Mouse (Mus musculus) hindbrain, postnatal 0 days (tissue): ENCODE data around the gene Amhr2. TPM values are rescaled to one million over a fixed set of nuclear protein-coding genes. Genes with fewer than 3 reads are reported as not detected.

Experiments
- ATAC-seq: fragments of 200-750 bp; cut with Nextera tagmentation; 2 replicates; pipeline ENCODE4 v1.8.0; 2017; ENCODE audit warnings: mild to moderate bottlenecking, moderate TSS enrichment, moderate library complexity
- DNase-seq: peaks from one replicate; pipeline ENCODE4 v3.0.0-alpha.2; 2015; ENCODE audit warnings: low spot score
- H3K27ac ChIP-seq: fragments of 300-500 bp; sonication (generic); 2 replicates; pipeline ENCODE4 v1.5.1; 2014; ENCODE audit warnings: mild to moderate bottlenecking
- H3K27me3 ChIP-seq: fragments of 300-500 bp; sonication (generic); 2 replicates; pipeline ENCODE4 v1.6.1; 2014; ENCODE audit warnings: low read length, mixed read lengths; ENCODE audit not compliant: insufficient read depth
- H3K36me3 ChIP-seq: fragments of 300-500 bp; sonication (generic); 2 replicates; pipeline ENCODE4 v1.6.1; 2014; ENCODE audit warnings: low read length, mixed read lengths; ENCODE audit not compliant: insufficient read depth
- H3K4me1 ChIP-seq: fragments of 300-500 bp; sonication (generic); 2 replicates; pipeline ENCODE4 v1.6.1; 2014; ENCODE audit warnings: antibody characterized with exemption, low read length, mixed read lengths; ENCODE audit not compliant: insufficient read depth
- H3K4me2 ChIP-seq: fragments of 300-500 bp; sonication (generic); 2 replicates; pipeline ENCODE4 v1.6.1; 2014; ENCODE audit warnings: low read depth, mild to moderate bottlenecking, low read length, moderate library complexity, mixed read lengths
- H3K4me3 ChIP-seq: fragments of 300-500 bp; sonication (generic); 2 replicates; pipeline ENCODE4 v1.5.1; 2014; ENCODE audit warnings: low read length
- H3K9ac ChIP-seq: fragments of 300-500 bp; sonication (generic); replicated peaks from 2 replicates; pipeline ENCODE4 v1.6.1; 2014; ENCODE audit warnings: mild to moderate bottlenecking, low read length, moderate library complexity, mixed read lengths
- H3K9me3 ChIP-seq: fragments of 300-500 bp; sonication (generic); 2 replicates; pipeline ENCODE4 v1.6.1; 2016; ENCODE audit warnings: low read length, mixed read lengths
- CTCF ChIP-seq: IDR thresholded peaks from 2 replicates; pipeline ENCODE4 v1.5.1; 2016; ENCODE audit warnings: antibody characterized with exemption, control low read depth, low read depth
- WGBS: fragments of 180-500 bp; shearing (Covaris S2); extraction: QIAGEN DNeasy Blood & Tissue Kit; methylation state at CpG from one replicate; pipeline ENCODE4 v1.1.7; 2014; 5-methylcytosine and 5-hydroxymethylcytosine counted together
- polyA plus RNA-seq: library from polyadenylated mRNA; unstranded; fragments of >200 nt; fragmentation: Nextera tagmentation; extraction: Ambion mirVana; gene quantifications from 2 replicates; pipeline ENCODE4 v1.2.1, GENCODE M21; 2015
- total RNA-seq: library from RNA; depleted of rRNA; stranded (reverse); fragments of >200 nt; gene quantifications from 2 replicates; pipeline ENCODE4 v1.2.3, GENCODE M21; 2014

Amhr2 gene
- total and polyA plus RNA-seq, 2 experiments from 2014 or later: 0.16 to 0.36 TPM

DNA sequence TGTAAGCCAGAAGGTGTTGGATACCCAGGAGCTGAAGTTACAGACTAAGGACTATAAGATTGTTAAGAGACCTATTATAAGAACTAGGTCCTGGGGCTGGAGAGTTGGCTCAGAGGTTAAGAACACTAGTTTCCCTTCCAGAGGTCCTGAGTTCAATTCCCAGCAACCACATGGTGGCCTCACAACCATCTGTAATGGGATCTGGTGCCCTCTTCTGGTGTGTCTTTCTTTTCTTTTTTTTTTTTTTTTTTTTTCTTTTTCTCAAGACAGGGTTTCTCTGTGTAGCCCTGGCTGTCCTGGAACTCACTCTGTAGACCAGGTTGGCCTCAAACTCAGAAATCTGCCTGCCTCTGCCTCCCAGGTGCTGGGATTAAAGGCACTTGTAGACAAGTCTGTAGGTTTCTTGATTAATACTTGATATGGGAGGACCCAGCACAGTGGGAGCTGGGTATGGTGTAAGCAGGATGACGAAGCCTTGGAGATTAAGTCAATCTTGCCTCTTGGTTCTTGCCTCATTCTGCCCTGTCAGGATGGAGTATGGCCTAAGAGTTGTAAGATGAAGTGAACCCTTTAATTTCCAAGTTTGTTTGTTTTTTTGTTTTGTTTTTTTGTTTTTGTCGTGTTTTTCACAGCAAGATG, 21.4 kb upstream of the Amhr2 start:
- TF ChIP-seq CTCF: no peak
- Histone ChIP-seq H3K9ac (no peak overlapping the region), H3K27ac (no peak overlapping the region), H3K36me3 (peaks cover 13% of the 10 kb centered on the region; the same call in 1 of the 2 replicates), H3K4me2 (no peak overlapping the region), H3K9me3 (no peaks in the 10 kb centered on the region), H3K4me1 (no peaks in the 10 kb centered on the region), H3K4me3 (no peak overlapping the region), H3K27me3 (no peaks in the 10 kb centered on the region)
- 97% methylated on average over 2 of the region's 2 CpGs for WGBS
- DNase-seq (no peak), ATAC-seq (no peak)

DNA sequence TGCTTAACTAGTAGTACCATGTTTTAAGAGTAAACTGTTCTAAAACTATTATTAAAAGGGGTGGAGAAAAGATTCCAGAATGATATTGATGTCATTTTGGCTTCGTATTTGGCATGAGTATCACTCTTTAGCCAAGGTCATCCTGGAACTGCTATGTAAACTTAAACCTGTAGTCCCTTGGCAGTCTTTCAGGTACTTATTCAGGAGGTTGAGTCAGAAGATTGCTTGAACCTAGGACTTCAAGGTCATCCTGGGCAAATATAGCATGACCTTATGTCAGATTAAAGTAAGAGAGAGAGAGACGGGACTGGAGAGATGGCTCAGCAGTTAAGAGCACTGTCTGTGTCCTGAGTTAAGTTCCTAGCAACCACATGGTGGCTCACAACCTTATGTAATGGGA, 20.5 kb upstream of the Amhr2 start:
- WGBS: 84% methylated on average over 2 of the region's 2 CpGs
- ATAC-seq (no peak), DNase-seq (no peak)
- H3K36me3 ChIP-seq: peaks cover 19% of the 10 kb centered on the region
- H3K9me3 ChIP-seq: no peaks in the 10 kb centered on the region
- H3K4me2 ChIP-seq: no peak overlapping the region
- TF ChIP-seq CTCF: peak; percentile 10; the same call in 1 of the 2 replicates
- no peak overlapping the region for H3K4me3 ChIP-seq
- no peaks in the 10 kb centered on the region for H3K27me3 ChIP-seq
- H3K27ac ChIP-seq: no peak overlapping the region
- no peaks in the 10 kb centered on the region for H3K4me1 ChIP-seq
- H3K9ac ChIP-seq: no peak overlapping the region

DNA sequence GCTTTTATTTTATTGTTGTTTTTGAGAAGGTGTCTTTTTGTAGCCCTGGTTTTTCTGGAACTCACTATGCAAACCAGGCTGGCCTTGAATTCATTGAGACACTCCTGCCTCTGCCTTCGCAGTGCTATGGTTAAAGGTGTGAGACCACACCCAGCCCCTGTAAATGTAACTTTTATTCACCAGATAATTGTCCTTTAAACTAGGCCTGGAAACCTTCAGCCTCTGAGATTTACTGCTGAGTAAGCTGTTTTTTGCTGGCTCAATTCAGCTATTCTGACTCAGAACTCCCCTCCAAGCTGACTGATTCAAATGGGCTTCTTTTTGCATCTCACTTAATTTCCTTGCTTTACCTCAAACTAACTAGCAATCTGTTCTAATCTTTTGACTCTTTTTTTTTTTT, 18.2 kb upstream of the Amhr2 start:
- peaks cover 35% of the 10 kb centered on the region for H3K36me3 ChIP-seq
- H3K4me2 ChIP-seq: no peak overlapping the region
- WGBS: 93% methylated on average over 1 of the region's 1 CpGs
- ATAC-seq (no peak), DNase-seq (no peak)
- no peaks in the 10 kb centered on the region for H3K27me3 ChIP-seq
- no peak overlapping the region for H3K4me3 ChIP-seq
- no peak for TF ChIP-seq CTCF
- no peaks in the 10 kb centered on the region for H3K4me1 ChIP-seq
- H3K27ac ChIP-seq: no peak overlapping the region
- H3K9me3 ChIP-seq: no peaks in the 10 kb centered on the region
- no peak overlapping the region for H3K9ac ChIP-seq

DNA sequence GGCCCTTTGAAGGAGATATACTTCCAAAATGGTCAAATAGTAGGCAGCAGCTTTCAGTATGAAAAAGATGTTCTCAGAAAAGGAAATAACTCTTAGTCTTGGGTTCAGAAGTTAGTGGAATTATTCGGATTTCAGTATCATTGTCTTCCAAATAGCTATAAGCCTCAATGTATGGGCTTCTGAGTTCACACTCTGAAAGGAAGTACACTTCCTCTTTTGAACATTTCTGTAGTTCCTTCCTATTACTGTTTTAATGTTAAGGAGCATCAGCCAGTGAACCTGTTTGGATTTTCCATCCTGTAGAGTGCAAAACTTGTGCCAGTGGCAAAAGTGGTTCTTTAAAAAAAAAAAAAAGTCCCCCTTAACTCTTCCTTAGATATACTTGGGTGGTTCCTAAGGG, 13.1 kb upstream of the Amhr2 start:
- no peak overlapping the region for H3K4me2 ChIP-seq
- no peak for TF ChIP-seq CTCF
- no peaks in the 10 kb centered on the region for H3K4me1 ChIP-seq
- H3K36me3 ChIP-seq: peaks cover 38% of the 10 kb centered on the region
- no peak for DNase-seq
- H3K4me3 ChIP-seq: no peak overlapping the region
- H3K9me3 ChIP-seq: no peaks in the 10 kb centered on the region
- 94% methylated on average over 1 of the region's 1 CpGs for WGBS
- H3K27ac ChIP-seq: no peak overlapping the region
- H3K9ac ChIP-seq: no peak overlapping the region
- H3K27me3 ChIP-seq: no peaks in the 10 kb centered on the region
- no peak for ATAC-seq

DNA sequence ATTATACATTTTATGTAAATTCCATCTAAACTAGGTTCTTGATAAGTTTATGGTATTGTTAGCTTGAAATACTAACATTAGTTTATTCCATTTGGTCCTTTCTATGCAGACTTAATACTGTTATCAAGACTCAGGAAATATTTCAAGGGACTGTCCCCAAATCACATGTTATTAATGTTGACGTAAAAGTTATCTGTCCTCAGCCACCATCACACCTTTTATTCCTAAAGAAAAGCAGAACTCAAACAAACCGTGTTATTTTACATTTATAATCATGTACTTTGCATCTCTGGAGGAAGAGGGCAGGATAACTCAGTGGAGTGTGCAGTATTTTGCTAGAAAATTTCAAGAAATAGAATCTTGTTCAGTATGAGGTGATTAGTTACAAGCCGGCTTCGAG, 12.0 kb upstream of the Amhr2 start:
- Histone ChIP-seq H3K27me3 (no peaks in the 10 kb centered on the region), H3K4me2 (no peak overlapping the region)
- ATAC-seq: no peak

DNA sequence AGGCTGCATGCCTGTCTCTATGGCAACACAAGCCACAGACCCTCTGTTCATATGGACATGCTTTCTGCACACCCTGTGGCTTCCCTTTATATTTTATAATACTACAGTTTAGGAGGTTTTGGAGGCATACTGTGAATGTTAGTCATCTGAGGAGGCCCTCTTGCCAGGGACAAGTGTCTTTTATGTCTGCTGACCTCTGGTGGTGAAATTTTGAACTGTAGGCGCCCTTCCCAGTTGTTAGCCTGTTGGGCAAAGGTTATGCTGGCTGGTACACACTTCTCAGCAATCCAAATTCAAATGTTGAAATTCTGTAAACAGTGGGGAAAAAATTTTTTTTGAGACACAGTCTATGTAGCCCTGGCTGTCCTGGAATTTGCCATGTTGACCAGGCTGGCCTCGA, 2.7 kb upstream of the Amhr2 start:
- H3K4me3 ChIP-seq: no peak overlapping the region
- H3K27ac ChIP-seq: no peak overlapping the region
- no peak overlapping the region for H3K9ac ChIP-seq
- ATAC-seq: peak; percentile 55; the same call in 1 of the 2 replicates
- H3K27me3 ChIP-seq: no peaks in the 10 kb centered on the region
- H3K9me3 ChIP-seq: no peaks in the 10 kb centered on the region
- TF ChIP-seq CTCF: peak; percentile 84
- no peak overlapping the region for H3K4me2 ChIP-seq
- no peaks in the 10 kb centered on the region for H3K4me1 ChIP-seq
- 50% methylated on average over 2 of the region's 2 CpGs for WGBS
- H3K36me3 ChIP-seq: no peaks in the 10 kb centered on the region
- peak; percentile 87 for DNase-seq

More for the DNA sequence above, 12.0 kb upstream of the Amhr2 start:
- no peak for TF ChIP-seq CTCF
- Histone ChIP-seq H3K36me3 (peaks cover 34% of the 10 kb centered on the region), H3K27ac (no peak overlapping the region), H3K4me3 (no peak overlapping the region), H3K4me1 (no peaks in the 10 kb centered on the region), H3K9me3 (no peaks in the 10 kb centered on the region), H3K9ac (no peak overlapping the region)
- 97% methylated on average over 4 of the region's 4 CpGs for WGBS
- DNase-seq: no peak

DNA sequence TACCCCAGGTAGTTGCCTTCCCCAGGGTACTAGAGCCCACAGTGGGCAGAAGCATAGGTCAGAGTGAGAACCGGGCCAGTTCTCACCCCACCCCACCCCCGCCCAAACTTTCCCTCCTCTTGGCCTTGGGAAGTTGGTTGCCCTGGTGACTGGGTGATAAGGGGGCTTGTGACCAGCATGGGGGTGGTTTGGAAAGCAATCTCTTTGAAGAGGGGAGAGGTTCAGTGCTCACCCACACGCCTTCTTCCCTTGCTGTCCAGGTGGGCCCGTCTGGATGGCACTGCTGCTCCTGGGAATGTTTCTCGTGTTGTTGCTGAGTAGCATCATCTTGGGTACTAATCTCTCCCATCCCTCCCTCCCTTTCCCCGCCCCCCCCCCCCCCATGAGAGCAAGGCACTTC, 1.3 kb downstream of the Amhr2 start:
- WGBS: 61% methylated on average over 5 of the region's 6 CpGs
- Histone ChIP-seq H3K4me3 (no peak overlapping the region), H3K4me2 (no peak overlapping the region), H3K9me3 (no peaks in the 10 kb centered on the region), H3K27me3 (no peaks in the 10 kb centered on the region), H3K27ac (no peak overlapping the region), H3K9ac (no peak overlapping the region), H3K36me3 (no peaks in the 10 kb centered on the region), H3K4me1 (no peaks in the 10 kb centered on the region)
- TF ChIP-seq CTCF: no peak
- DNase-seq (no peak), ATAC-seq (no peak)
